Mouse (Mus musculus) heart, embryonic 16.5 days (tissue): Measurements from ENCODE around the gene Amigo3. TPM values are rescaled to one million over a fixed set of nuclear protein-coding genes. Genes with fewer than 3 reads are reported as not detected.

Source experiments
- microRNA-seq: library from miRNA; unstranded; fragments of <30 nt; microRNA quantifications from one replicate; pipeline ENCODE4, GENCODE M21; 2017
- polyA plus RNA-seq: library from polyadenylated mRNA; unstranded; fragments of >200 nt; fragmentation: Nextera tagmentation; extraction: Ambion mirVana; gene quantifications from 2 replicates; pipeline ENCODE4 v1.2.1, GENCODE M21; 2015

Gene Amigo3
- polyA plus RNA-seq, 1 experiment from 2014 or later = 1.9 TPM

Small RNAs within 50 kb of the gene (microRNA-seq; reads per million reads assigned to microRNA genes)
- gene Gm47303 = not detected
- not detected for gene Mir7088

Other genes starting within 250 kb of the Amigo3 start
- 48.3 and 48.8 TPM in 2 replicates for gene Rbm6, start 179.9 kb upstream of the Amigo3 start, polyA plus RNA-seq
- gene Mon1a, start 165.0 kb upstream of the Amigo3 start, polyA plus RNA-seq = 11.0 and 13.1 TPM in 2 replicates
- 2.4 and 2.8 TPM in 2 replicates for gene Mst1r, start 146.3 kb upstream of the Amigo3 start, polyA plus RNA-seq
- not detected in 2 replicates for gene Actl11, start 124.7 kb upstream of the Amigo3 start, polyA plus RNA-seq
- gene Camkv, start 117.5 kb upstream of the Amigo3 start, polyA plus RNA-seq = 0.77 and 2.3 TPM in 2 replicates
- 11.8 and 12.7 TPM in 2 replicates for gene Traip, start 103.0 kb upstream of the Amigo3 start, polyA plus RNA-seq
- 24.1 and 24.2 TPM in 2 replicates for gene Uba7, start 77.7 kb upstream of the Amigo3 start, polyA plus RNA-seq
- gene Gm20661, start 70.1 kb upstream of the Amigo3 start, polyA plus RNA-seq = 2.6 and 3.0 TPM in 2 replicates
- gene Inka1, start 67.3 kb upstream of the Amigo3 start, polyA plus RNA-seq = 40.9 and 44.0 TPM in 2 replicates
- gene Cdhr4, start 60.7 kb upstream of the Amigo3 start, polyA plus RNA-seq = 4.6 TPM in 2 replicates
- gene Gm20662, start 56.8 kb upstream of the Amigo3 start, polyA plus RNA-seq = 0.36 and 0.76 TPM in 2 replicates
- 38.8 and 43.9 TPM in 2 replicates for gene Ip6k1, start 50.7 kb upstream of the Amigo3 start, polyA plus RNA-seq
- 21.6 and 26.0 TPM in 2 replicates for gene Gmppb, start 3.9 kb upstream of the Amigo3 start, polyA plus RNA-seq
- gene Mst1, start 27.3 kb downstream of the Amigo3 start, polyA plus RNA-seq = 0.44 and 0.53 TPM in 2 replicates
- 31.3 and 34.7 TPM in 2 replicates for gene Rnf123, start 30.2 kb downstream of the Amigo3 start, polyA plus RNA-seq
- gene Apeh, start 41.4 kb downstream of the Amigo3 start, polyA plus RNA-seq = 54.5 and 57.0 TPM in 2 replicates
- 0.34 and 0.81 TPM in 2 replicates for gene Bsn, start 137.2 kb downstream of the Amigo3 start, polyA plus RNA-seq
- gene Dag1, start 210.8 kb downstream of the Amigo3 start, polyA plus RNA-seq = 136 and 145 TPM in 2 replicates
- 23.7 and 26.9 TPM in 2 replicates for gene Nicn1, start 237.3 kb downstream of the Amigo3 start, polyA plus RNA-seq
- 8.1 and 8.7 TPM in 2 replicates for gene Amt, start 243.7 kb downstream of the Amigo3 start, polyA plus RNA-seq